Mouse (Mus musculus) bone marrow, adult 2 months (tissue): Measurements from ENCODE around the gene Trak1. TPM values are rescaled to one million over a fixed set of nuclear protein-coding genes. Genes with fewer than 3 reads are reported as not detected.
A peak's percentile ranks its signal among the peaks of the same experiment; 100 is the strongest.

ENCODE experiments used
- H3K27ac ChIP-seq: fragments of 200-500 bp; 2 replicates; pipeline ENCODE4 v1.5.1; 2012; ENCODE audit warnings: low read depth, mild to moderate bottlenecking, control low read depth, inconsistent platforms, low read length; ENCODE audit not compliant: control insufficient read depth, poor library complexity, insufficient read depth
- H3K4me1 ChIP-seq: fragments of 200-500 bp; 2 replicates; pipeline ENCODE4 v1.6.1; 2011; ENCODE audit warnings: low read length; ENCODE audit not compliant: control insufficient read depth, insufficient read depth
- H3K4me3 ChIP-seq: fragments of 200-500 bp; replicated peaks from 2 replicates; pipeline ENCODE3; 2011; ENCODE audit warnings: mild to moderate bottlenecking, low read depth, low read length, control low read depth; ENCODE audit not compliant: control insufficient read depth
- CTCF ChIP-seq: fragments of 200-500 bp; IDR thresholded peaks from 2 replicates; pipeline ENCODE4 v1.5.1; 2011; ENCODE audit warnings: low read length, control low read depth; ENCODE audit not compliant: control insufficient read depth, insufficient read depth
- POLR2A ChIP-seq: fragments of 200-500 bp; IDR thresholded peaks from 2 replicates; pipeline ENCODE4 v1.6.1; 2011; ENCODE audit warnings: low read depth, mild to moderate bottlenecking, control low read depth, low read length, borderline replicate concordance; ENCODE audit not compliant: control insufficient read depth
- WGBS: fragments of 180-500 bp; shearing (Covaris S2); methylation state at CpG from one replicate; pipeline ENCODE4 v1.1.7; 2018; 5-methylcytosine and 5-hydroxymethylcytosine counted together
- polyA plus RNA-seq: library from polyadenylated mRNA; stranded (reverse); fragments of >200 nt; gene quantifications from 2 replicates; pipeline ENCODE4 v1.2.4, GENCODE M21; 2011; ENCODE audit warnings: low replicate concordance; ENCODE audit not compliant: missing spikeins, insufficient read depth, insufficient read length

Gene Trak1
- polyA plus RNA-seq, 1 experiment: 29.4 TPM

GRCm38 (mm10) chr9:121467460-121467859 is 170.2 kb downstream of the Trak1 start:
- no peak overlapping the region for H3K4me3 ChIP-seq
- no peak overlapping the region for H3K27ac ChIP-seq
- WGBS: 87% methylated on average over 11 of the region's 11 CpGs
- TF ChIP-seq POLR2A (no peak), CTCF (no peak)
- H3K4me1 ChIP-seq: no peaks in the 10 kb centered on the region

- Histone ChIP-seq H3K27ac (no peak overlapping the region), H3K4me3 (no peak overlapping the region), H3K4me1 (no peaks in the 10 kb centered on the region)
- 89% methylated on average over 6 of the region's 6 CpGs for WGBS
- TF ChIP-seq CTCF (no peak), POLR2A (no peak)
Measured at GRCm38 (mm10) chr9:121469711-121470110, 172.4 kb downstream of the Trak1 start.

GRCm38 (mm10) chr9:121474771-121475170 is 177.5 kb downstream of the Trak1 start:
- WGBS: 78% methylated on average over 5 of the region's 5 CpGs
- H3K4me3 ChIP-seq: no peak overlapping the region
- TF ChIP-seq POLR2A (no peak), CTCF (0 out of 2 replicates have a peak, but pooled peaks have one; percentile 28)
- no peak overlapping the region for H3K27ac ChIP-seq
- peaks cover 6% of the 10 kb centered on the region for H3K4me1 ChIP-seq

GRCm38 (mm10) chr9:121475488-121476452 is 178.5 kb downstream of the Trak1 start:
- Histone ChIP-seq H3K4me3 (no peak overlapping the region), H3K27ac (no peak overlapping the region), H3K4me1 (peaks cover 6% of the 10 kb centered on the region)
- no peak for TF ChIP-seq POLR2A
- no peak for TF ChIP-seq CTCF
- 60% methylated on average over 16 of the region's 16 CpGs for WGBS

- TF ChIP-seq POLR2A (no peak), CTCF (peak; percentile 65)
- H3K27ac ChIP-seq: no peak overlapping the region
- peaks cover 6% of the 10 kb centered on the region for H3K4me1 ChIP-seq
- H3K4me3 ChIP-seq: no peak overlapping the region
- WGBS: 15% methylated on average over 15 of the region's 15 CpGs
Measured at GRCm38 (mm10) chr9:121477305-121477911, 180.1 kb downstream of the Trak1 start.

GRCm38 (mm10) chr9:121479453-121479852 is 182.2 kb downstream of the Trak1 start:
- TF ChIP-seq POLR2A: no peak
- TF ChIP-seq CTCF: peak; percentile 51
- Histone ChIP-seq H3K4me3 (no peak overlapping the region), H3K27ac (no peak overlapping the region), H3K4me1 (peaks cover 6% of the 10 kb centered on the region)
- 9% methylated on average over 5 of the region's 5 CpGs for WGBS

GRCm38 (mm10) chr9:121487216-121487615 is 189.9 kb downstream of the Trak1 start:
- H3K4me1 ChIP-seq: no peaks in the 10 kb centered on the region

GRCm38 (mm10) chr9:121491592-121492240 is 194.4 kb downstream of the Trak1 start:
- no peak for TF ChIP-seq POLR2A
- no peak for TF ChIP-seq CTCF
- no peak overlapping the region for H3K27ac ChIP-seq
- 71% methylated on average over 11 of the region's 11 CpGs for WGBS
- H3K4me3 ChIP-seq: no peak overlapping the region
- no peaks in the 10 kb centered on the region for H3K4me1 ChIP-seq

More at GRCm38 (mm10) chr9:121487216-121487615, 189.9 kb downstream of the Trak1 start:
- no peak for TF ChIP-seq POLR2A
- H3K4me3 ChIP-seq: no peak overlapping the region
- no peak overlapping the region for H3K27ac ChIP-seq
- WGBS: 71% methylated on average over 7 of the region's 7 CpGs
